Mouse (Mus musculus) neural tube, postnatal 0 days (tissue): Measurements from ENCODE around the gene Gm5678. TPM values are rescaled to one million over a fixed set of nuclear protein-coding genes. Genes with fewer than 3 reads are reported as not detected.

Experiments used
- polyA plus RNA-seq: library from polyadenylated mRNA; unstranded; fragments of >200 nt; fragmentation: Nextera tagmentation; extraction: Ambion mirVana; gene quantifications from 2 replicates; pipeline ENCODE4 v1.2.1, GENCODE M21; 2015

Gene Gm5678
- not detected in 2 replicates for polyA plus RNA-seq

GRCm38 (mm10) chr16:93627761-93628400 lies at the start of gene Gm5678:
Gene Gm5678 (plus strand): TSS chr16:93628097.

GRCm38 (mm10) chr16:93603439-93604212 lies 24.3 kb upstream of the Gm5678 start, which contains the start of gene Setd4:
Gene Setd4 (minus strand): TSS chr16:93604063.

GRCm38 (mm10) chr16:93605553-93605952 lies 22.3 kb upstream of the Gm5678 start, which contains the start of gene Cbr1:
Gene Cbr1 (plus strand): TSS chr16:93605853.

Other genes with a start within 250 kb of the Gm5678 start
- 12.2 and 14.7 TPM in 2 replicates for gene Setd4, start 24.0 kb upstream of the Gm5678 start, polyA plus RNA-seq
- 120 and 123 TPM in 2 replicates for gene Cbr1, start 22.2 kb upstream of the Gm5678 start, polyA plus RNA-seq
- 3.9 and 4.5 TPM in 2 replicates for gene Cbr3, start 55.1 kb downstream of the Gm5678 start, polyA plus RNA-seq
- gene Dop1b, start 83.8 kb downstream of the Gm5678 start, polyA plus RNA-seq, result 27.5 and 32.6 TPM in 2 replicates
- gene Morc3, start 204.0 kb downstream of the Gm5678 start, polyA plus RNA-seq, result 21.2 and 28.2 TPM in 2 replicates